Mouse (Mus musculus): ENCODE results near the gene Comt. TPM values are rescaled to one million over a fixed set of nuclear protein-coding genes. Genes with fewer than 3 reads are reported as not detected.

Gene Comt
- polyA plus RNA-seq, 1 experiment from 2014 or later: 53.9 TPM

- Histone ChIP-seq H3K27ac (ENCODE audit: low read depth, low read length) (no peak overlapping the region), H3K9ac (ENCODE audit: low read depth, low read length) (no peak overlapping the region), H3K9me3 (ENCODE audit: control insufficient read depth, low read length) (no peaks in the 10 kb centered on the region), H3K27me3 (ENCODE audit: control insufficient read depth, insufficient read depth, low read length) (no peaks in the 10 kb centered on the region), H3K4me2 (replicated peaks; ENCODE audit: low read depth, low read length) (no peak overlapping the region), H3K4me1 (replicated peaks; ENCODE audit: control insufficient read depth, insufficient read depth, low read length) (no peaks in the 10 kb centered on the region; the same call in 1 of the 2 replicates), H3K36me3 (ENCODE audit: control insufficient read depth, insufficient read depth, low read length) (peaks cover 2% of the 10 kb centered on the region; the same call in 1 of the 2 replicates), H3K4me3 (ENCODE audit: low read depth, low read length) (no peak overlapping the region)
- WGBS: 88% methylated on average over 5 of the region's 5 CpGs
- ATAC-seq (ENCODE audit: low FRiP score): no peak
- no peak for DNase-seq (ENCODE audit: low spot score)
These were observed 1.4 kb upstream of the Comt start for GRCm38 (mm10) chr16:18428011-18428515.

GRCm38 (mm10) chr16:18426215-18426791, 349 bp downstream of the Comt start, which contains the start of gene Txnrd2:
Gene Txnrd2 (plus strand): TSS chr16:18426384.
- Histone ChIP-seq H3K9ac (ENCODE audit: low read depth, low read length) (peak within 1 kb of the TSS; percentile 60), H3K4me3 (ENCODE audit: low read depth, low read length) (peak within 1 kb of the TSS; percentile 55), H3K9me3 (ENCODE audit: control insufficient read depth, low read length) (no peaks in the 10 kb centered on the region), H3K4me2 (replicated peaks; ENCODE audit: low read depth, low read length) (peak within 1 kb of the TSS; percentile 65), H3K4me1 (replicated peaks; ENCODE audit: control insufficient read depth, insufficient read depth, low read length) (no peaks in the 10 kb centered on the region; the same call in 1 of the 2 replicates), H3K27ac (ENCODE audit: low read depth, low read length) (no peak within 1 kb of the TSS), H3K27me3 (ENCODE audit: control insufficient read depth, insufficient read depth, low read length) (no peaks in the 10 kb centered on the region), H3K36me3 (ENCODE audit: control insufficient read depth, insufficient read depth, low read length) (peaks cover 2% of the 10 kb centered on the region; the same call in 1 of the 2 replicates)
- DNase-seq (ENCODE audit: low spot score) (peak; percentile 79), ATAC-seq (ENCODE audit: low FRiP score) (peak; percentile 86)
- under 1% methylated on average over 52 of the region's 52 CpGs for WGBS

GRCm38 (mm10) chr16:18425475-18426214, 1.0 kb downstream of the Comt start:
- DNase-seq (ENCODE audit: low spot score): no peak
- H3K4me1 ChIP-seq (replicated peaks; ENCODE audit: control insufficient read depth, insufficient read depth, low read length): no peaks in the 10 kb centered on the region; the same call in 1 of the 2 replicates
- H3K4me3 ChIP-seq (ENCODE audit: low read depth, low read length): peak overlapping the region; percentile 55
- H3K27me3 ChIP-seq (ENCODE audit: control insufficient read depth, insufficient read depth, low read length): no peaks in the 10 kb centered on the region
- 35% methylated on average over 10 of the region's 10 CpGs for WGBS
- H3K9ac ChIP-seq (ENCODE audit: low read depth, low read length): peak overlapping the region; percentile 60
- H3K27ac ChIP-seq (ENCODE audit: low read depth, low read length): no peak overlapping the region
- H3K9me3 ChIP-seq (ENCODE audit: control insufficient read depth, low read length): no peaks in the 10 kb centered on the region
- peaks cover 2% of the 10 kb centered on the region; the same call in 1 of the 2 replicates for H3K36me3 ChIP-seq (ENCODE audit: control insufficient read depth, insufficient read depth, low read length)
- peak; percentile 65 for ATAC-seq (ENCODE audit: low FRiP score)
- peak overlapping the region; percentile 65 for H3K4me2 ChIP-seq (replicated peaks; ENCODE audit: low read depth, low read length)

GRCm38 (mm10) chr16:18424364-18425045, 2.1 kb downstream of the Comt start:
- Histone ChIP-seq H3K4me2 (replicated peaks; ENCODE audit: low read depth, low read length) (no peak overlapping the region), H3K9me3 (ENCODE audit: control insufficient read depth, low read length) (no peaks in the 10 kb centered on the region), H3K4me3 (ENCODE audit: low read depth, low read length) (no peak overlapping the region), H3K27ac (ENCODE audit: low read depth, low read length) (no peak overlapping the region), H3K9ac (ENCODE audit: low read depth, low read length) (no peak overlapping the region), H3K27me3 (ENCODE audit: control insufficient read depth, insufficient read depth, low read length) (no peaks in the 10 kb centered on the region), H3K36me3 (ENCODE audit: control insufficient read depth, insufficient read depth, low read length) (peaks cover 2% of the 10 kb centered on the region; the same call in 1 of the 2 replicates), H3K4me1 (replicated peaks; ENCODE audit: control insufficient read depth, insufficient read depth, low read length) (no peaks in the 10 kb centered on the region; the same call in 1 of the 2 replicates)
- WGBS: 69% methylated on average over 11 of the region's 11 CpGs
- no peak for DNase-seq (ENCODE audit: low spot score)
- ATAC-seq (ENCODE audit: low FRiP score): no peak

GRCm38 (mm10) chr16:18423915-18424265, 2.8 kb downstream of the Comt start:
- no peak overlapping the region for H3K9ac ChIP-seq (ENCODE audit: low read depth, low read length)
- H3K36me3 ChIP-seq (ENCODE audit: control insufficient read depth, insufficient read depth, low read length): peaks cover 2% of the 10 kb centered on the region; the same call in 1 of the 2 replicates
- no peaks in the 10 kb centered on the region for H3K9me3 ChIP-seq (ENCODE audit: control insufficient read depth, low read length)
- H3K27ac ChIP-seq (ENCODE audit: low read depth, low read length): no peak overlapping the region
- no peaks in the 10 kb centered on the region; the same call in 1 of the 2 replicates for H3K4me1 ChIP-seq (replicated peaks; ENCODE audit: control insufficient read depth, insufficient read depth, low read length)
- H3K4me3 ChIP-seq (ENCODE audit: low read depth, low read length): no peak overlapping the region
- ATAC-seq (ENCODE audit: low FRiP score) (no peak), DNase-seq (ENCODE audit: low spot score) (no peak)
- H3K4me2 ChIP-seq (replicated peaks; ENCODE audit: low read depth, low read length): no peak overlapping the region
- 86% methylated on average over 5 of the region's 5 CpGs for WGBS
- H3K27me3 ChIP-seq (ENCODE audit: control insufficient read depth, insufficient read depth, low read length): no peaks in the 10 kb centered on the region

- H3K4me2 ChIP-seq (replicated peaks; ENCODE audit: low read depth, low read length): no peak overlapping the region
- no peak overlapping the region for H3K27ac ChIP-seq (ENCODE audit: low read depth, low read length)
- WGBS: 93% methylated on average over 7 of the region's 7 CpGs
- H3K27me3 ChIP-seq (ENCODE audit: control insufficient read depth, insufficient read depth, low read length): no peaks in the 10 kb centered on the region
- H3K4me1 ChIP-seq (replicated peaks; ENCODE audit: control insufficient read depth, insufficient read depth, low read length): no peaks in the 10 kb centered on the region; the same call in 1 of the 2 replicates
- no peaks in the 10 kb centered on the region for H3K9me3 ChIP-seq (ENCODE audit: control insufficient read depth, low read length)
- DNase-seq (ENCODE audit: low spot score): no peak
- no peak overlapping the region for H3K4me3 ChIP-seq (ENCODE audit: low read depth, low read length)
- peaks cover 2% of the 10 kb centered on the region; the same call in 1 of the 2 replicates for H3K36me3 ChIP-seq (ENCODE audit: control insufficient read depth, insufficient read depth, low read length)
- ATAC-seq (ENCODE audit: low FRiP score): no peak
- H3K9ac ChIP-seq (ENCODE audit: low read depth, low read length): no peak overlapping the region
These were observed 3.3 kb downstream of the Comt start for GRCm38 (mm10) chr16:18423203-18423914.

GRCm38 (mm10) chr16:18420571-18420970, 6.1 kb downstream of the Comt start:
- no peak overlapping the region for H3K4me2 ChIP-seq (replicated peaks; ENCODE audit: low read depth, low read length)
- H3K4me3 ChIP-seq (ENCODE audit: low read depth, low read length): no peak overlapping the region
- H3K9ac ChIP-seq (ENCODE audit: low read depth, low read length): no peak overlapping the region
- 70% methylated on average over 3 of the region's 3 CpGs for WGBS
- DNase-seq (ENCODE audit: low spot score) (no peak), ATAC-seq (ENCODE audit: low FRiP score) (no peak)
- no peaks in the 10 kb centered on the region for H3K9me3 ChIP-seq (ENCODE audit: control insufficient read depth, low read length)
- H3K27ac ChIP-seq (ENCODE audit: low read depth, low read length): no peak overlapping the region
- H3K4me1 ChIP-seq (replicated peaks; ENCODE audit: control insufficient read depth, insufficient read depth, low read length): no peaks in the 10 kb centered on the region
- peaks cover 2% of the 10 kb centered on the region; the same call in 1 of the 2 replicates for H3K36me3 ChIP-seq (ENCODE audit: control insufficient read depth, insufficient read depth, low read length)
- H3K27me3 ChIP-seq (ENCODE audit: control insufficient read depth, insufficient read depth, low read length): no peaks in the 10 kb centered on the region

- 82% methylated on average over 1 of the region's 1 CpGs for WGBS
These were observed 7.0 kb downstream of the Comt start for GRCm38 (mm10) chr16:18419603-18420026.

More at GRCm38 (mm10) chr16:18419603-18420026, 7.0 kb downstream of the Comt start:
- ATAC-seq (ENCODE audit: low FRiP score): no peak
- Histone ChIP-seq H3K27me3 (ENCODE audit: control insufficient read depth, insufficient read depth, low read length) (no peaks in the 10 kb centered on the region), H3K4me3 (ENCODE audit: low read depth, low read length) (no peak overlapping the region), H3K4me1 (replicated peaks; ENCODE audit: control insufficient read depth, insufficient read depth, low read length) (no peaks in the 10 kb centered on the region), H3K9ac (ENCODE audit: low read depth, low read length) (no peak overlapping the region), H3K36me3 (ENCODE audit: control insufficient read depth, insufficient read depth, low read length) (peaks cover 2% of the 10 kb centered on the region; the same call in 1 of the 2 replicates), H3K9me3 (ENCODE audit: control insufficient read depth, low read length) (no peaks in the 10 kb centered on the region), H3K4me2 (replicated peaks; ENCODE audit: low read depth, low read length) (no peak overlapping the region), H3K27ac (ENCODE audit: low read depth, low read length) (no peak overlapping the region)
- no peak for DNase-seq (ENCODE audit: low spot score)
